Mouse (Mus musculus) neural tube, embryonic 12.5 days (tissue): ENCODE measurements at regions not wholly inside any gene's neighbourhood (a gene's known extent, or its start where the extent isn't known, plus 50 kb on each side); places are given as distances from the start of the nearest gene placed in this dataset.

Source experiments
- ATAC-seq: fragments of 200-750 bp; cut with Nextera tagmentation; 2 replicates; pipeline ENCODE4 v1.8.0; 2017; ENCODE audit warnings: low read depth, mild to moderate bottlenecking, moderate TSS enrichment, moderate library complexity; ENCODE audit not compliant: low FRiP score
- H3K27ac ChIP-seq: fragments of 300-500 bp; sonication (generic); 2 replicates; pipeline ENCODE4 v1.5.1; 2016
- H3K27me3 ChIP-seq: fragments of 300-500 bp; sonication (generic); replicated peaks from 2 replicates; pipeline ENCODE4 v1.6.1; 2016; ENCODE audit warnings: mild to moderate bottlenecking
- H3K36me3 ChIP-seq: fragments of 300-500 bp; sonication (generic); 2 replicates; pipeline ENCODE4 v1.6.1; 2016; ENCODE audit warnings: mild to moderate bottlenecking
- H3K4me1 ChIP-seq: fragments of 300-500 bp; sonication (generic); 2 replicates; pipeline ENCODE4 v1.6.1; 2016
- H3K4me2 ChIP-seq: fragments of 300-500 bp; sonication (generic); replicated peaks from 2 replicates; pipeline ENCODE4 v1.6.1; 2016; ENCODE audit warnings: mild to moderate bottlenecking
- H3K4me3 ChIP-seq: fragments of 300-500 bp; sonication (generic); 2 replicates; pipeline ENCODE4 v1.5.1; 2016
- H3K9ac ChIP-seq: fragments of 300-500 bp; sonication (generic); 2 replicates; pipeline ENCODE4 v1.6.1; 2016; ENCODE audit warnings: mild to moderate bottlenecking
- H3K9me3 ChIP-seq: fragments of 300-500 bp; sonication (generic); 2 replicates; pipeline ENCODE4 v1.6.1; 2016; ENCODE audit warnings: mild to moderate bottlenecking
- WGBS: fragments of 180-500 bp; shearing (Covaris S2); methylation state at CpG from one replicate; pipeline ENCODE4 v1.1.7; 2016; 5-methylcytosine and 5-hydroxymethylcytosine counted together

- H3K27me3 ChIP-seq = no peaks in the 10 kb centered on the region
- no peaks in the 10 kb centered on the region for H3K36me3 ChIP-seq
- H3K4me2 ChIP-seq = no peak overlapping the region
- H3K4me3 ChIP-seq = no peak overlapping the region
- H3K9ac ChIP-seq = no peak overlapping the region
- no peak for ATAC-seq
- no peaks in the 10 kb centered on the region for H3K9me3 ChIP-seq
- H3K4me1 ChIP-seq = no peaks in the 10 kb centered on the region
- no peak overlapping the region for H3K27ac ChIP-seq
- 68% methylated on average over 9 of the region's 9 CpGs for WGBS
Observed at GRCm38 (mm10) chr8:115806579-115806978, 99.0 kb upstream of the Maf start.

DNA sequence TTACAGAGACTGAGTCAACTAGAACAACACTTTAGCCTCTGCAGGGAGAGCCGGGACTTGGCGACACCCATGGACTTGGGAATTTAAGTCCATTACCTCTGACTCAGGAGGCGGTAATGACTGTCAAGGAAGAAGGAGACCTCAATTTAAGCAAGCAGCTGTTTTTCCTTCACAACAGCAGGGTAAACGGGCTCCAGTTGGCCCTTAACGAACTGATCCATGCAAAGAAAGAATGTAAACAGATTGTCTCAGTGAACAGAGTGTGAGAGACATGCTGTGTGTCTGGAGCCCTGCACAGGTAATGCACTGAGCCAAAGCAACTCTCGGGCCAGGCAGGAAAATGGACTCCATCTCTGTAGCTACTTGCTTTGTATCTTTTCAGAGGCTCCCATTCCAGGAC, 98.5 kb upstream of the Maf start:
- Histone ChIP-seq H3K36me3 (no peaks in the 10 kb centered on the region), H3K9ac (no peak overlapping the region), H3K4me1 (no peaks in the 10 kb centered on the region), H3K4me2 (no peak overlapping the region), H3K4me3 (no peak overlapping the region), H3K9me3 (no peaks in the 10 kb centered on the region), H3K27ac (no peak overlapping the region), H3K27me3 (no peaks in the 10 kb centered on the region)
- 75% methylated on average over 6 of the region's 6 CpGs for WGBS
- no peak for ATAC-seq

DNA sequence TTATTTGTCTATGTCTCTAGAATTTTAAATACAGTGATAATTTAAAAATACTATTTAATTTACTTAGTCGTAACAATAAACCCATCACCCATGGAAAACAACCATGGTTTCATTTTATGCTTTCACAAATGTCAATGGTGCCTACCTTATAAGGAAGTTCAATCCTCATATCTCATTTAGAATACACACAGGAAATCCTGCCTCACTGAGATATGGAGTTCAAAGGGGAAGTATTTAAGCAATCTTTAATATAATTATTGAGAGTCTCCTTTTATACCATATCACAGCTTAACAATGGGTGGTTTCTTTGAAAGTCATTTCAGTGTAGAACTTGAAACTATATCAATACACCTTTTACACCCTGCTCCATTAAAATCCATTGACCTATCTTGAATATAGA, 86.0 kb upstream of the Maf start:
- Histone ChIP-seq H3K36me3 (no peaks in the 10 kb centered on the region), H3K4me2 (no peak overlapping the region), H3K4me1 (no peaks in the 10 kb centered on the region), H3K9ac (no peak overlapping the region), H3K27ac (no peak overlapping the region), H3K27me3 (no peaks in the 10 kb centered on the region), H3K4me3 (no peak overlapping the region), H3K9me3 (no peaks in the 10 kb centered on the region)
- 92% methylated on average over 1 of the region's 1 CpGs for WGBS
- no peak for ATAC-seq

DNA sequence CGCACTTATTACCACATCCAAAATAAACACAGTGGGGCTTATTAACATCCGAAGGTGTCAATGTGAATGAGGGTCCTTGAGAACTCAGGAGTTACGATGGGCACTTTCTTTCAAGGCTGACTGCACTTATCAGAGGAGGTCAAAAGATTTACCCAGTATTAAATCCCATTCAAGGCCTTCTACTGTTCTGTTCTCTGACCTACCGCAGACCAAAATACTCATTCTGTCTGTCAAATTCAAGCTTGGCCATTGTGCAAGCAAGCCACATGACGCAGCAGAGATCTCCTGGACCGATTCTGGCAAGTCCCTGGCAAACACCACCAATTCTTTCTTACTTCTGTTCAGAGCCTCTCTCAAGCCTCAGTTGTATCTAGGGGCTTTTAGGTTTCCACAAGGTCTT, 80.8 kb upstream of the Maf start:
- Histone ChIP-seq H3K9ac (no peak overlapping the region), H3K9me3 (no peaks in the 10 kb centered on the region), H3K4me3 (no peak overlapping the region), H3K36me3 (no peaks in the 10 kb centered on the region), H3K27me3 (no peaks in the 10 kb centered on the region), H3K4me1 (no peaks in the 10 kb centered on the region), H3K4me2 (no peak overlapping the region), H3K27ac (no peak overlapping the region)
- 65% methylated on average over 6 of the region's 6 CpGs for WGBS
- ATAC-seq = no peak

- no peak for ATAC-seq
- WGBS = 93% methylated on average over 4 of the region's 4 CpGs
- H3K4me1 ChIP-seq = no peaks in the 10 kb centered on the region
- no peak overlapping the region for H3K27ac ChIP-seq
- H3K36me3 ChIP-seq = no peaks in the 10 kb centered on the region
- H3K9ac ChIP-seq = no peak overlapping the region
- no peak overlapping the region for H3K4me3 ChIP-seq
- H3K27me3 ChIP-seq = no peaks in the 10 kb centered on the region
- H3K4me2 ChIP-seq = no peak overlapping the region
- no peaks in the 10 kb centered on the region for H3K9me3 ChIP-seq
Observed at GRCm38 (mm10) chr8:115786185-115786584, 78.6 kb upstream of the Maf start.

- WGBS = 95% methylated on average over 3 of the region's 3 CpGs
Observed at GRCm38 (mm10) chr8:115785769-115786168, 78.2 kb upstream of the Maf start.

GRCm38 (mm10) chr8:115783364-115783763, 75.8 kb upstream of the Maf start:
- H3K9ac ChIP-seq = no peak overlapping the region
- H3K4me1 ChIP-seq = no peaks in the 10 kb centered on the region
- H3K27me3 ChIP-seq = no peaks in the 10 kb centered on the region
- no peak for ATAC-seq
- H3K36me3 ChIP-seq = no peaks in the 10 kb centered on the region
- no peak overlapping the region for H3K4me3 ChIP-seq
- no peak overlapping the region for H3K4me2 ChIP-seq
- H3K9me3 ChIP-seq = no peaks in the 10 kb centered on the region
- H3K27ac ChIP-seq = no peak overlapping the region
- WGBS = 93% methylated on average over 6 of the region's 6 CpGs

More at GRCm38 (mm10) chr8:115785769-115786168, 78.2 kb upstream of the Maf start:
- Histone ChIP-seq H3K36me3 (no peaks in the 10 kb centered on the region), H3K4me1 (no peaks in the 10 kb centered on the region), H3K27me3 (no peaks in the 10 kb centered on the region), H3K27ac (no peak overlapping the region), H3K4me3 (no peak overlapping the region), H3K9ac (no peak overlapping the region), H3K4me2 (no peak overlapping the region), H3K9me3 (no peaks in the 10 kb centered on the region)
- ATAC-seq = no peak

- H3K36me3 ChIP-seq = no peaks in the 10 kb centered on the region
- H3K4me3 ChIP-seq = no peak overlapping the region
- 94% methylated on average over 1 of the region's 1 CpGs for WGBS
- no peak overlapping the region for H3K4me2 ChIP-seq
- H3K4me1 ChIP-seq = no peaks in the 10 kb centered on the region
- no peaks in the 10 kb centered on the region for H3K27me3 ChIP-seq
- no peak overlapping the region for H3K9ac ChIP-seq
- ATAC-seq = no peak
- H3K9me3 ChIP-seq = no peaks in the 10 kb centered on the region
- no peak overlapping the region for H3K27ac ChIP-seq
Observed at GRCm38 (mm10) chr8:115778433-115778832, 70.8 kb upstream of the Maf start.

- H3K4me1 ChIP-seq = peaks cover 6% of the 10 kb centered on the region
- H3K4me3 ChIP-seq = no peak overlapping the region
Observed at GRCm38 (mm10) chr8:115771060-115771459, 63.5 kb upstream of the Maf start.

GRCm38 (mm10) chr8:115768631-115769030, 61.0 kb upstream of the Maf start:
- Histone ChIP-seq H3K4me3 (no peak overlapping the region), H3K9me3 (no peaks in the 10 kb centered on the region), H3K4me1 (peaks cover 8% of the 10 kb centered on the region), H3K4me2 (no peak overlapping the region), H3K27ac (no peak overlapping the region), H3K27me3 (no peaks in the 10 kb centered on the region), H3K36me3 (no peaks in the 10 kb centered on the region), H3K9ac (no peak overlapping the region)
- ATAC-seq = no peak
- WGBS = 94% methylated on average over 4 of the region's 4 CpGs

More at GRCm38 (mm10) chr8:115771060-115771459, 63.5 kb upstream of the Maf start:
- Histone ChIP-seq H3K27me3 (no peaks in the 10 kb centered on the region), H3K27ac (no peak overlapping the region), H3K36me3 (no peaks in the 10 kb centered on the region), H3K4me2 (no peak overlapping the region), H3K9me3 (no peaks in the 10 kb centered on the region), H3K9ac (no peak overlapping the region)
- 84% methylated on average over 7 of the region's 7 CpGs for WGBS
- no peak for ATAC-seq

GRCm38 (mm10) chr8:115766218-115766898, 58.8 kb upstream of the Maf start:
- H3K9me3 ChIP-seq = no peaks in the 10 kb centered on the region
- 0 out of 2 replicates have a peak overlapping the region, but pooled peaks have one; percentile 8 for H3K4me2 ChIP-seq
- no peak overlapping the region for H3K4me3 ChIP-seq
- peak; percentile 56 for ATAC-seq
- 0 out of 2 replicates have a peak overlapping the region, but pooled peaks have one; percentile 3 for H3K9ac ChIP-seq
- no peaks in the 10 kb centered on the region for H3K27me3 ChIP-seq
- 15% methylated on average over 9 of the region's 9 CpGs for WGBS
- peaks cover 8% of the 10 kb centered on the region for H3K4me1 ChIP-seq
- H3K27ac ChIP-seq = no peak overlapping the region
- no peaks in the 10 kb centered on the region for H3K36me3 ChIP-seq

- Histone ChIP-seq H3K4me2 (no peak overlapping the region), H3K27ac (no peak overlapping the region), H3K36me3 (no peaks in the 10 kb centered on the region), H3K4me1 (peaks cover 8% of the 10 kb centered on the region), H3K9ac (no peak overlapping the region), H3K9me3 (no peaks in the 10 kb centered on the region), H3K4me3 (no peak overlapping the region), H3K27me3 (no peaks in the 10 kb centered on the region)
- 81% methylated on average over 4 of the region's 4 CpGs for WGBS
- no peak for ATAC-seq
Observed at GRCm38 (mm10) chr8:115764551-115764950, 57.0 kb upstream of the Maf start.

DNA sequence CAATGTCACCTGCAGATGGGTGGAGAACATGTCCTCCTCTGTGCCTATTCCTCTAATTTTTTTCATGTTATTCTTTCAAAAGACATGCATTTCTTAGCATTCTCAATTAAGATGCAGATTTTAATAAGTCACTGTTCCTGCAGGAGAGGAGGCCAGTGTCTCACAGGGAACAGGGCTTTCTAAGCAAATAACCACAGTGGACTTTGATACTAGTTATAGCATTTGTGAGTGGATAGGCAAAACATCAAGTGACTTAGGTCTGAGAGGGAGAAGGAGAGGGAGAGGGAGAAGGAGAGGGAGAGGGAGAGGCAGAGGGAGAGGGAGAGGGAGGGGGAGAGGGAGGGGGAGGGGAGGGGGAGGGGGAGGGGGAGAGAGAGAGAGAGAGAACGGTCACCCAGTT, 50.4 kb upstream of the Maf start:
- WGBS = 67% methylated on average over 1 of the region's 1 CpGs
- no peak overlapping the region for H3K4me3 ChIP-seq
- no peak for ATAC-seq
- H3K36me3 ChIP-seq = no peaks in the 10 kb centered on the region
- H3K27ac ChIP-seq = no peak overlapping the region
- no peaks in the 10 kb centered on the region for H3K27me3 ChIP-seq
- H3K9ac ChIP-seq = no peak overlapping the region
- H3K9me3 ChIP-seq = no peaks in the 10 kb centered on the region
- H3K4me2 ChIP-seq = no peak overlapping the region
- no peaks in the 10 kb centered on the region for H3K4me1 ChIP-seq
